Mouse (Mus musculus) C2C12 (cell line): ENCODE measurements around the gene Wwox.

Experiments used
- CEBPB ChIP-seq: IDR thresholded peaks from one replicate; pipeline ENCODE4 v1.6.1; 2011; ENCODE audit warnings: low read depth, mild to moderate bottlenecking, control low read depth, moderate library complexity
- CTCF ChIP-seq: IDR thresholded peaks from one replicate; pipeline ENCODE4 v1.5.1; 2011; ENCODE audit not compliant: control insufficient read depth, insufficient read depth, insufficient read length
- FOSL1 ChIP-seq: IDR thresholded peaks from one replicate; pipeline ENCODE4 v1.8.0; 2011; ENCODE audit warnings: mild to moderate bottlenecking, low read length; ENCODE audit not compliant: poor library complexity, insufficient read depth, severe bottlenecking
- MAX ChIP-seq: IDR thresholded peaks from one replicate; pipeline ENCODE4 v1.6.1; 2011; ENCODE audit warnings: mild to moderate bottlenecking, control low read depth
- MYOD1 ChIP-seq: IDR thresholded peaks from one replicate; pipeline ENCODE4 v1.6.1; 2011; ENCODE audit warnings: low read depth; ENCODE audit not compliant: control insufficient read depth, insufficient read length
- MYOG ChIP-seq: IDR thresholded peaks from one replicate; pipeline ENCODE4 v1.6.1; 2011; ENCODE audit not compliant: control insufficient read depth, insufficient read length; ENCODE audit errors: extremely low read depth
- USF1 ChIP-seq: IDR thresholded peaks from one replicate; pipeline ENCODE4 v1.6.1; 2011; ENCODE audit warnings: low read depth, mild to moderate bottlenecking, control low read depth, moderate library complexity

DNA sequence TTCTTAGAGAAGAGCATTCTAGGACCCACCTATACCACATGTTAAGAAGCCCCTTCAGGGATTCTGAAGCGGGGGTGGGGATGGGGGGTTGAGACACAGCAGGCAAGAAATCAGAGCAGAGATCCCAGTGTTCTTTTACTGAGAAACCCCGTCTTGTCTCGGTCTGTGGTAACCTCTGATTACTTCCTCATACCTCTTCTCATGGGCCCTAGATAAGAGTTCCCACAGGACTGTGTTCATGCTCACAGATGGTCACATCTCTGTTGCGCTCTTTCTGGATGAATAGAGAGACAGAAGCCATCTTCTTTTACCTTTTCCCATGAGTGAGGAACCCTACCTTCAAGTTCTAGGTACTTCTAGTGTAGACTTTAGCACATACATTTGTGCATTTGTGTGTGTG is 488.5 kb downstream of the Wwox start:
- TF ChIP-seq MAX: no peak
- no peak for TF ChIP-seq MYOD1
- TF ChIP-seq MYOG: no peak
- no peak for TF ChIP-seq CTCF
- TF ChIP-seq CEBPB: no peak
- no peak for TF ChIP-seq USF1
- TF ChIP-seq FOSL1: no peak
